In genomic region chr11:69919053-69919452, GRCm38 (mm10) we compare ENCODE assay signal across 8 mouse cellular contexts. TPM values are rescaled to one million over a fixed set of nuclear protein-coding genes. Genes with fewer than 3 reads are reported as not detected.
DNase-seq lines count a peak whose midpoint lies in the region; ATAC-seq and TF ChIP-seq lines count a peak whose summit lies in the region.

No protein-coding gene starts in this region.

- H3K36me3 ChIP-seq in embryonic facial prominence, embryonic 11.5 days (replicated peaks; ENCODE audit: control insufficient read depth, insufficient read depth, low read depth, low read length) = peaks cover 22% of the 10 kb centered on the region
- H3K36me3 ChIP-seq in hindbrain, embryonic 15.5 days = peaks cover 41% of the 10 kb centered on the region
- peaks cover 42% of the 10 kb centered on the region for H3K36me3 ChIP-seq in midbrain, embryonic 14.5 days (ENCODE audit: control insufficient read depth, insufficient read depth, low read length)

- no peak for TF ChIP-seq CTCF in layer of hippocampus, adult 2 months (conservative IDR thresholded peaks at IDR 0.05)

- 84% methylated on average over 9 of the region's 9 CpGs for WGBS in embryonic facial prominence, embryonic 11.5 days
- 83% methylated on average over 9 of the region's 9 CpGs for WGBS in hindbrain, embryonic 15.5 days
- WGBS in midbrain, embryonic 14.5 days = 86% methylated on average over 9 of the region's 9 CpGs

- H3K9ac ChIP-seq in embryonic facial prominence, embryonic 11.5 days (replicated peaks; ENCODE audit: low read length) = peak overlapping the region; percentile 11; the same call in 1 of the 2 replicates
- H3K9ac ChIP-seq in hindbrain, embryonic 15.5 days = no peak overlapping the region
- 0 out of 2 replicates have a peak overlapping the region, but pooled peaks have one; percentile 86 for H3K9ac ChIP-seq in midbrain, embryonic 14.5 days (replicated peaks; ENCODE audit: low read length)

- H3K4me1 ChIP-seq in embryonic facial prominence, embryonic 11.5 days (ENCODE audit: control insufficient read depth, insufficient read depth, low read length) = peaks cover 12% of the 10 kb centered on the region
- H3K4me1 ChIP-seq in hindbrain, embryonic 15.5 days (replicated peaks) = peaks cover 46% of the 10 kb centered on the region
- peaks cover 21% of the 10 kb centered on the region for H3K4me1 ChIP-seq in midbrain, embryonic 14.5 days (ENCODE audit: control insufficient read depth, insufficient read depth, low read length)

- no peak for ATAC-seq in embryonic facial prominence, embryonic 11.5 days (replicated peaks; ENCODE audit: insufficient number of reproducible peaks, low FRiP score, low TSS enrichment, low read depth)
- no peak for ATAC-seq in hindbrain, embryonic 15.5 days (ENCODE audit: low FRiP score, low read depth)
- ATAC-seq in midbrain, embryonic 14.5 days (ENCODE audit: low FRiP score, low TSS enrichment) = no peak

- no peaks in the 10 kb centered on the region for H3K9me3 ChIP-seq in embryonic facial prominence, embryonic 11.5 days (replicated peaks; ENCODE audit: control insufficient read depth, low read length)
- H3K9me3 ChIP-seq in hindbrain, embryonic 15.5 days = no peaks in the 10 kb centered on the region
- no peaks in the 10 kb centered on the region for H3K9me3 ChIP-seq in midbrain, embryonic 14.5 days (ENCODE audit: control insufficient read depth, low read length)

- no peak for DNase-seq in layer of hippocampus, adult 2 months (ENCODE audit: low spot score in 2 of 2)
- no peak for DNase-seq in layer of hippocampus, postnatal 10 days (ENCODE audit: low spot score in 2 of 2)
- DNase-seq in embryonic facial prominence, embryonic 11.5 days (ENCODE audit: low spot score) = no peak
- DNase-seq in midbrain, embryonic 14.5 days = no peak
- DNase-seq in urinary bladder, postnatal 4 days (ENCODE audit: low spot score in 2 of 2) = no peak
- no peak for DNase-seq in gastrocnemius, adult 18-20 months (ENCODE audit: low spot score)
- DNase-seq in adrenal gland, postnatal 25 days = no peak

- H3K4me3 ChIP-seq in layer of hippocampus, adult 2 months = peak overlapping the region; percentile 59
- peak overlapping the region; percentile 97 for H3K4me3 ChIP-seq in embryonic facial prominence, embryonic 11.5 days (ENCODE audit: low read depth, low read length)
- peak overlapping the region; percentile 91 for H3K4me3 ChIP-seq in hindbrain, embryonic 15.5 days
- no peak overlapping the region for H3K4me3 ChIP-seq in midbrain, embryonic 14.5 days (replicated peaks; ENCODE audit: low read depth, low read length)

- peak overlapping the region; percentile 95; the same call in 1 of the 2 replicates for H3K27ac ChIP-seq in layer of hippocampus, adult 2 months
- H3K27ac ChIP-seq in embryonic facial prominence, embryonic 11.5 days (replicated peaks; ENCODE audit: low read depth, low read length) = no peak overlapping the region
- H3K27ac ChIP-seq in hindbrain, embryonic 15.5 days (replicated peaks) = no peak overlapping the region
- H3K27ac ChIP-seq in midbrain, embryonic 14.5 days (replicated peaks; ENCODE audit: low read depth, low read length) = no peak overlapping the region

- no peaks in the 10 kb centered on the region for H3K27me3 ChIP-seq in embryonic facial prominence, embryonic 11.5 days (ENCODE audit: control insufficient read depth, insufficient read depth, low read length)
- no peaks in the 10 kb centered on the region for H3K27me3 ChIP-seq in hindbrain, embryonic 15.5 days
- no peaks in the 10 kb centered on the region for H3K27me3 ChIP-seq in midbrain, embryonic 14.5 days (ENCODE audit: control insufficient read depth, insufficient read depth, low read length)

- peak overlapping the region; percentile 82 for H3K4me2 ChIP-seq in embryonic facial prominence, embryonic 11.5 days (ENCODE audit: low read depth, low read length)
- H3K4me2 ChIP-seq in hindbrain, embryonic 15.5 days = peak overlapping the region; percentile 93
- H3K4me2 ChIP-seq in midbrain, embryonic 14.5 days (ENCODE audit: low read length) = peak overlapping the region; percentile 99

RNA-seq across cellular contexts. Expression of gene Eif5a, which starts 2.7 kb away (rescaled TPM):
- 100 to 1,000 TPM; 413 to 441 TPM for total RNA-seq in layer of hippocampus, adult 2 months (2021)
- total RNA-seq in layer of hippocampus, postnatal 10 days (2021) = 100 to 1,000 TPM; 479 to 501 TPM
- polyA plus RNA-seq in embryonic facial prominence, embryonic 11.5 days (2014; fragmentation: Nextera tagmentation; extraction: Ambion mirVana) = 2,030 and 2,067 TPM in 2 replicates
- polyA plus RNA-seq in hindbrain, embryonic 15.5 days (2015; fragmentation: Nextera tagmentation; extraction: Ambion mirVana) = 1,083 and 1,119 TPM in 2 replicates
- polyA plus RNA-seq in midbrain, embryonic 14.5 days (2014; fragmentation: Nextera tagmentation; extraction: Ambion mirVana) = 1,083 and 1,099 TPM in 2 replicates
- 100 to 1,000 TPM; 408 to 425 TPM for total RNA-seq in gastrocnemius, adult 18-20 months (2021)
- total RNA-seq in adrenal gland, postnatal 25 days (2021) = 542 and 558 TPM in 2 replicates

RNA-seq across cellular contexts. Expression of gene Gps2, which starts 5.4 kb away (rescaled TPM):
- total RNA-seq in layer of hippocampus, adult 2 months (2021) = 10 to 100 TPM; 35.6 to 41.5 TPM
- total RNA-seq in layer of hippocampus, postnatal 10 days (2021) = 10 to 100 TPM; 27.8 to 30.2 TPM
- 76.2 and 81.8 TPM in 2 replicates for polyA plus RNA-seq in embryonic facial prominence, embryonic 11.5 days (2014; fragmentation: Nextera tagmentation; extraction: Ambion mirVana)
- 68.4 and 69.9 TPM in 2 replicates for polyA plus RNA-seq in hindbrain, embryonic 15.5 days (2015; fragmentation: Nextera tagmentation; extraction: Ambion mirVana)
- polyA plus RNA-seq in midbrain, embryonic 14.5 days (2014; fragmentation: Nextera tagmentation; extraction: Ambion mirVana) = 56.4 and 62.4 TPM in 2 replicates
- 10 to 100 TPM; 50.8 to 55.8 TPM for total RNA-seq in gastrocnemius, adult 18-20 months (2021)
- total RNA-seq in adrenal gland, postnatal 25 days (2021) = 62.5 and 70.2 TPM in 2 replicates

RNA-seq across cellular contexts. Expression of gene Ybx2, which starts 16.5 kb away (rescaled TPM):
- 10 to 100 TPM; 12.4 to 14.5 TPM for total RNA-seq in layer of hippocampus, adult 2 months (2021)
- total RNA-seq in layer of hippocampus, postnatal 10 days (2021) = 1 to 10 TPM; 9.2 to 9.5 TPM
- 5.5 and 6.6 TPM in 2 replicates for polyA plus RNA-seq in embryonic facial prominence, embryonic 11.5 days (2014; fragmentation: Nextera tagmentation; extraction: Ambion mirVana)
- polyA plus RNA-seq in hindbrain, embryonic 15.5 days (2015; fragmentation: Nextera tagmentation; extraction: Ambion mirVana) = 6.7 and 6.8 TPM in 2 replicates
- polyA plus RNA-seq in midbrain, embryonic 14.5 days (2014; fragmentation: Nextera tagmentation; extraction: Ambion mirVana) = 4.3 and 10.4 TPM in 2 replicates
- total RNA-seq in gastrocnemius, adult 18-20 months (2021) = 10 to 100 TPM in 1 of 2 experiments, 1 to 10 TPM in 1; 9.3 to 11.4 TPM
- 14.1 and 14.8 TPM in 2 replicates for total RNA-seq in adrenal gland, postnatal 25 days (2021)

RNA-seq across cellular contexts. Expression of gene Neurl4, which starts 18.2 kb away (rescaled TPM):
- 100 to 1,000 TPM; 122 to 125 TPM for total RNA-seq in layer of hippocampus, adult 2 months (2021)
- 100 to 1,000 TPM; 127 to 146 TPM for total RNA-seq in layer of hippocampus, postnatal 10 days (2021)
- polyA plus RNA-seq in embryonic facial prominence, embryonic 11.5 days (2014; fragmentation: Nextera tagmentation; extraction: Ambion mirVana) = 11.5 and 13.8 TPM in 2 replicates
- 16.6 and 19.9 TPM in 2 replicates for polyA plus RNA-seq in hindbrain, embryonic 15.5 days (2015; fragmentation: Nextera tagmentation; extraction: Ambion mirVana)
- 27.5 and 29.0 TPM in 2 replicates for polyA plus RNA-seq in midbrain, embryonic 14.5 days (2014; fragmentation: Nextera tagmentation; extraction: Ambion mirVana)
- 10 to 100 TPM; 25.9 to 27.4 TPM for total RNA-seq in gastrocnemius, adult 18-20 months (2021)
- 52.4 and 55.5 TPM in 2 replicates for total RNA-seq in adrenal gland, postnatal 25 days (2021)

RNA-seq across cellular contexts. Expression of gene 2810408A11Rik, which starts 18.3 kb away (rescaled TPM):
- total RNA-seq in layer of hippocampus, adult 2 months (2021) = 1 to 10 TPM in 1 of 2 experiments, under 1 TPM in 1; 0.64 to 1.0 TPM
- 1 to 10 TPM; 2.4 to 2.5 TPM for total RNA-seq in layer of hippocampus, postnatal 10 days (2021)
- 17.6 and 20.7 TPM in 2 replicates for polyA plus RNA-seq in embryonic facial prominence, embryonic 11.5 days (2014; fragmentation: Nextera tagmentation; extraction: Ambion mirVana)
- polyA plus RNA-seq in hindbrain, embryonic 15.5 days (2015; fragmentation: Nextera tagmentation; extraction: Ambion mirVana) = 8.8 TPM in 2 replicates
- 9.4 and 13.0 TPM in 2 replicates for polyA plus RNA-seq in midbrain, embryonic 14.5 days (2014; fragmentation: Nextera tagmentation; extraction: Ambion mirVana)
- total RNA-seq in gastrocnemius, adult 18-20 months (2021) = under 1 TPM; 0.24 to 0.25 TPM
- 1.2 and 2.6 TPM in 2 replicates for total RNA-seq in adrenal gland, postnatal 25 days (2021)
